Mouse (Mus musculus) kidney, adult 2 months (tissue): ENCODE data around the gene Fbxo28.

ENCODE experiments used
- CTCF ChIP-seq: fragments of 200-500 bp; conservative IDR thresholded peaks from 2 replicates; pipeline ENCODE4 v1.5.1; 2011; ENCODE audit warnings: low read depth, mild to moderate bottlenecking, control low read depth, low read length, moderate library complexity, mixed read lengths; ENCODE audit not compliant: insufficient read depth, insufficient read length
- POLR2A ChIP-seq: fragments of 200-500 bp; IDR thresholded peaks from one replicate; pipeline ENCODE4 v1.6.1; 2011; ENCODE audit warnings: low read depth, low read length, control low read depth

DNA sequence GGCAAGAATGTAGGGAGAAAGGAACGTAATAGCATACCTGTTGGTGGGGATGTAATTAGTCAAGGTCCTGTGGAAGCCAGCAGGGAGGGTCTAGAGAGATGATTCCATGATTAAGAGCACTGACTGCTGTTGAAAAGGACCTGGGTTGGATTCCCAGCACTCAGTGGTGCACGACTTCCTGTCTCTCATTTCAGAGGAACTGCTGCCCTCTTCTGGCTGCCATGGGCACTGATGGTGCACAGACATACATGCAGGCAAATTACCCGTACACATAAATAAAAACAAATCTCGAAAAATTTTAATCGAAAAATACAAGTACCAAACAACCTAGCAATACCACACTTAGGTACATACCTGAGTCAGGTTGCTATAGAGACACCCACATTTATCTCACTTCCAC lies 30.1 kb downstream of the Fbxo28 start:
- TF ChIP-seq CTCF (peak; percentile 40), POLR2A (no peak)
